Mouse (Mus musculus): ENCODE data around the gene Proz. TPM values are rescaled to one million over a fixed set of nuclear protein-coding genes. Genes with fewer than 3 reads are reported as not detected.
"Not testable (repeated sequence)": the region's sequence is repeated elsewhere in the genome, so short reads cannot be mapped to it uniquely, and the experiment has no call there.

Proz gene
- polyA plus RNA-seq, 1 experiment from 2014 or later, result 0.43 TPM

GRCm38 (mm10) chr8:13039054-13039453 is 21.7 kb upstream of the Proz start:
- H3K36me3 ChIP-seq (ENCODE audit: control insufficient read depth, insufficient read depth), result no peaks in the 10 kb centered on the region
- H3K9ac ChIP-seq (ENCODE audit: low read length), result no peak overlapping the region
- no peaks in the 10 kb centered on the region for H3K27me3 ChIP-seq (ENCODE audit: control insufficient read depth, insufficient read depth, low read length)
- no peak overlapping the region for H3K4me2 ChIP-seq (ENCODE audit: low read depth, low read length)
- H3K9me3 ChIP-seq (replicated peaks; ENCODE audit: control insufficient read depth, low read length), result no peaks in the 10 kb centered on the region
- no peak overlapping the region for H3K27ac ChIP-seq (ENCODE audit: low read length)
- WGBS, result 68% methylated on average over 6 of the region's 6 CpGs
- H3K4me3 ChIP-seq (ENCODE audit: low read length), result no peak overlapping the region
- H3K4me1 ChIP-seq (ENCODE audit: control insufficient read depth, insufficient read depth, low read length), result peaks cover 9% of the 10 kb centered on the region
- ATAC-seq (replicated peaks; ENCODE audit: extremely low read depth, insufficient read depth, low FRiP score), result no peak

GRCm38 (mm10) chr8:13041459-13041858 is 19.3 kb upstream of the Proz start:
- Histone ChIP-seq H3K27ac (ENCODE audit: low read length) (no peak overlapping the region), H3K9me3 (replicated peaks; ENCODE audit: control insufficient read depth, low read length) (no peaks in the 10 kb centered on the region), H3K4me3 (ENCODE audit: low read length) (no peak overlapping the region), H3K4me1 (ENCODE audit: control insufficient read depth, insufficient read depth, low read length) (peaks cover 7% of the 10 kb centered on the region), H3K27me3 (ENCODE audit: control insufficient read depth, insufficient read depth, low read length) (no peaks in the 10 kb centered on the region), H3K9ac (ENCODE audit: low read length) (no peak overlapping the region), H3K36me3 (ENCODE audit: control insufficient read depth, insufficient read depth) (no peaks in the 10 kb centered on the region), H3K4me2 (ENCODE audit: low read depth, low read length) (no peak overlapping the region)
- no peak for ATAC-seq (replicated peaks; ENCODE audit: extremely low read depth, insufficient read depth, low FRiP score)
- WGBS, result 78% methylated on average over 4 of the region's 4 CpGs

GRCm38 (mm10) chr8:13047652-13048051 is 13.1 kb upstream of the Proz start:
- Histone ChIP-seq H3K9me3 (replicated peaks; ENCODE audit: control insufficient read depth, low read length) (0 out of 2 replicates have a peak, but pooled peaks cover 4% of the 10 kb centered on the region), H3K27ac (ENCODE audit: low read length) (no peak overlapping the region), H3K4me2 (ENCODE audit: low read depth, low read length) (no peak overlapping the region), H3K9ac (ENCODE audit: low read length) (no peak overlapping the region), H3K36me3 (ENCODE audit: control insufficient read depth, insufficient read depth) (no peaks in the 10 kb centered on the region), H3K4me3 (ENCODE audit: low read length) (no peak overlapping the region), H3K27me3 (ENCODE audit: control insufficient read depth, insufficient read depth, low read length) (no peaks in the 10 kb centered on the region), H3K4me1 (ENCODE audit: control insufficient read depth, insufficient read depth, low read length) (no peaks in the 10 kb centered on the region)
- WGBS, result 59% methylated on average over 5 of the region's 5 CpGs
- no peak for ATAC-seq (replicated peaks; ENCODE audit: extremely low read depth, insufficient read depth, low FRiP score)

- H3K27ac ChIP-seq (ENCODE audit: low read length), result no peak overlapping the region
- 0 out of 2 replicates have a peak, but pooled peaks cover 4% of the 10 kb centered on the region for H3K9me3 ChIP-seq (replicated peaks; ENCODE audit: control insufficient read depth, low read length)
- no peak overlapping the region for H3K9ac ChIP-seq (ENCODE audit: low read length)
- no peaks in the 10 kb centered on the region for H3K4me1 ChIP-seq (ENCODE audit: control insufficient read depth, insufficient read depth, low read length)
- H3K27me3 ChIP-seq (ENCODE audit: control insufficient read depth, insufficient read depth, low read length), result no peaks in the 10 kb centered on the region
- 79% methylated on average over 10 of the region's 10 CpGs for WGBS
- no peak overlapping the region for H3K4me2 ChIP-seq (ENCODE audit: low read depth, low read length)
- ATAC-seq (replicated peaks; ENCODE audit: extremely low read depth, insufficient read depth, low FRiP score), result no peak
- no peak overlapping the region for H3K4me3 ChIP-seq (ENCODE audit: low read length)
- H3K36me3 ChIP-seq (ENCODE audit: control insufficient read depth, insufficient read depth), result no peaks in the 10 kb centered on the region
These were observed 10.2 kb upstream of the Proz start for GRCm38 (mm10) chr8:13050550-13050949.

- no peak overlapping the region for H3K4me3 ChIP-seq (ENCODE audit: low read length)
- no peaks in the 10 kb centered on the region for H3K4me1 ChIP-seq (ENCODE audit: control insufficient read depth, insufficient read depth, low read length)
- no peaks in the 10 kb centered on the region for H3K36me3 ChIP-seq (ENCODE audit: control insufficient read depth, insufficient read depth)
- H3K4me2 ChIP-seq (ENCODE audit: low read depth, low read length), result no peak overlapping the region
- H3K9ac ChIP-seq (ENCODE audit: low read length), result no peak overlapping the region
- H3K27me3 ChIP-seq (ENCODE audit: control insufficient read depth, insufficient read depth, low read length), result no peaks in the 10 kb centered on the region
- no peak overlapping the region for H3K27ac ChIP-seq (ENCODE audit: low read length)
- ATAC-seq (replicated peaks; ENCODE audit: extremely low read depth, insufficient read depth, low FRiP score), result no peak
- H3K9me3 ChIP-seq (replicated peaks; ENCODE audit: control insufficient read depth, low read length), result 0 out of 2 replicates have a peak, but pooled peaks cover 2% of the 10 kb centered on the region
- 85% methylated on average over 4 of the region's 4 CpGs for WGBS
These were observed 3.4 kb upstream of the Proz start for GRCm38 (mm10) chr8:13057351-13057750.

GRCm38 (mm10) chr8:13063112-13063511 is 2.4 kb downstream of the Proz start:
- ATAC-seq (replicated peaks; ENCODE audit: extremely low read depth, insufficient read depth, low FRiP score), result no peak
- Histone ChIP-seq H3K9me3 (replicated peaks; ENCODE audit: control insufficient read depth, low read length) (0 out of 2 replicates have a peak, but pooled peaks cover 3% of the 10 kb centered on the region), H3K4me3 (ENCODE audit: low read length) (no peak overlapping the region), H3K4me1 (ENCODE audit: control insufficient read depth, insufficient read depth, low read length) (no peaks in the 10 kb centered on the region), H3K27me3 (ENCODE audit: control insufficient read depth, insufficient read depth, low read length) (no peaks in the 10 kb centered on the region), H3K36me3 (ENCODE audit: control insufficient read depth, insufficient read depth) (no peaks in the 10 kb centered on the region), H3K27ac (ENCODE audit: low read length) (no peak overlapping the region), H3K9ac (ENCODE audit: low read length) (no peak overlapping the region), H3K4me2 (ENCODE audit: low read depth, low read length) (no peak overlapping the region)
- WGBS, result 71% methylated on average over 16 of the region's 16 CpGs

GRCm38 (mm10) chr8:13073255-13073654 is 12.5 kb downstream of the Proz start:
- Histone ChIP-seq H3K4me3 (ENCODE audit: low read length) (no peak overlapping the region), H3K36me3 (ENCODE audit: control insufficient read depth, insufficient read depth) (peaks cover 28% of the 10 kb centered on the region), H3K9me3 (replicated peaks; ENCODE audit: control insufficient read depth, low read length) (no peaks in the 10 kb centered on the region), H3K9ac (ENCODE audit: low read length) (no peak overlapping the region), H3K4me1 (ENCODE audit: control insufficient read depth, insufficient read depth, low read length) (no peaks in the 10 kb centered on the region), H3K27me3 (ENCODE audit: control insufficient read depth, insufficient read depth, low read length) (no peaks in the 10 kb centered on the region), H3K27ac (ENCODE audit: low read length) (no peak overlapping the region), H3K4me2 (ENCODE audit: low read depth, low read length) (no peak overlapping the region)
- 89% methylated on average over 11 of the region's 11 CpGs for WGBS
- ATAC-seq (replicated peaks; ENCODE audit: extremely low read depth, insufficient read depth, low FRiP score), result no peak

GRCm38 (mm10) chr8:13075044-13075443 is 14.3 kb downstream of the Proz start:
- Histone ChIP-seq H3K27ac (ENCODE audit: low read length) (no peak overlapping the region), H3K27me3 (ENCODE audit: control insufficient read depth, insufficient read depth, low read length) (no peaks in the 10 kb centered on the region), H3K36me3 (ENCODE audit: control insufficient read depth, insufficient read depth) (peaks cover 40% of the 10 kb centered on the region), H3K9ac (ENCODE audit: low read length) (no peak overlapping the region), H3K9me3 (replicated peaks; ENCODE audit: control insufficient read depth, low read length) (no peaks in the 10 kb centered on the region), H3K4me2 (ENCODE audit: low read depth, low read length) (no peak overlapping the region), H3K4me3 (ENCODE audit: low read length) (no peak overlapping the region), H3K4me1 (ENCODE audit: control insufficient read depth, insufficient read depth, low read length) (no peaks in the 10 kb centered on the region)
- ATAC-seq (replicated peaks; ENCODE audit: extremely low read depth, insufficient read depth, low FRiP score), result no peak
- 90% methylated on average over 8 of the region's 8 CpGs for WGBS

- H3K27ac ChIP-seq (ENCODE audit: low read length); ATAC-seq (replicated peaks; ENCODE audit: extremely low read depth, insufficient read depth, low FRiP score); H3K9ac ChIP-seq (ENCODE audit: low read length); H3K4me1 ChIP-seq (ENCODE audit: control insufficient read depth, insufficient read depth, low read length); H3K27me3 ChIP-seq (ENCODE audit: control insufficient read depth, insufficient read depth, low read length); H3K4me2 ChIP-seq (ENCODE audit: low read depth, low read length); H3K4me3 ChIP-seq (ENCODE audit: low read length); H3K9me3 ChIP-seq (replicated peaks; ENCODE audit: control insufficient read depth, low read length): not testable (repeated sequence)
- peaks cover 46% of the 10 kb centered on the region for H3K36me3 ChIP-seq (ENCODE audit: control insufficient read depth, insufficient read depth)
- WGBS, result 91% methylated on average over 1 of the region's 1 CpGs
These were observed 14.9 kb downstream of the Proz start for GRCm38 (mm10) chr8:13075579-13075978.

Measured in heart, embryonic 16.5 days (tissue).